Mouse (Mus musculus): ENCODE measurements at regions not wholly inside any gene's neighbourhood (a gene's known extent, or its start where the extent isn't known, plus 50 kb on each side); places are given as distances from the start of the nearest gene placed in this dataset.
A peak's percentile ranks its signal among the peaks of the same experiment; 100 is the strongest.

DNA sequence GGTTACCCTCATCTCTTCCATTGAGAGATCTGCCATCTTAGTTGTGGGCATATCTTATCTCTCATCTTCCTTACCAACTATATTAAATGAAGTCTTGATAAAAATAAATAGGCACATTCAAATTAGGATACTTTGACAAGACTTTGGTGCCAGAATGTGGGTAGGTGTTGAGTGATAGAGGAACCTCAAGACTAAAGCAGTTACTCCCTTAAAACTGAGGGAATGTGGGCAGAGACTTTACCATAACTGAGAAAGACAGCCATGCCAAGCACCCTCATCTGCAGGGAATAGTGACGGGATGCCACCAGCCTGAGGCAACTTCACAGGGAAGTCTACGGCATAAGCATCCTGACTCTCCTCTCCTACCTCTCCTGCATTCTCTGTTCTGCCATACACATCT, 292.3 kb downstream of the Lmx1a start:
- intact Hi-C loops (cut with DNase I): no loop called here
- DNase-seq: no peak

DNA sequence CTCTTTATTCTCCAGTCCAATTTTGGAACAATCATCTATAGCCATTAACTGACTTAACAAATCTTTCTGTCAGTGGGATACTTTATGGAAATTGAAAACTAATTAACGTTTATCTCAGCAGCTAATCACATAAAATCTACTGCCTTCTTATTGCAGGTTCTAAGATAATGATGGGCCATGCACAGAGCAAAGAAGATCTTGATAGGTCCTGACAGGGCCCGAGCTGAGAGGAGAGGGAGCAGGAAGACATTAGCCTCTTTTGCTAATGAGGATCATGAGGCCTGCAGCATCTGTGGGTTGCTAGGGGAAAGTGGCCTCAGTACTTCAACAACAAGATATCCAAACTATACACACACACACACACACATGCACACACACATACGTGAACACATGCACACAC, 318.4 kb downstream of the Lmx1a start:
- intact Hi-C loops (cut with DNase I): no loop called here
- DNase-seq: no peak

GRCm38 (mm10) chr1:168008216-168008615, 319.2 kb downstream of the Lmx1a start:
- intact Hi-C loops (cut with DNase I): no loop called here

GRCm38 (mm10) chr1:168010416-168010815, 321.4 kb downstream of the Lmx1a start:
- intact Hi-C loops (cut with DNase I): no loop called here

More at GRCm38 (mm10) chr1:168008216-168008615, 319.2 kb downstream of the Lmx1a start:
- no peak for DNase-seq

DNA sequence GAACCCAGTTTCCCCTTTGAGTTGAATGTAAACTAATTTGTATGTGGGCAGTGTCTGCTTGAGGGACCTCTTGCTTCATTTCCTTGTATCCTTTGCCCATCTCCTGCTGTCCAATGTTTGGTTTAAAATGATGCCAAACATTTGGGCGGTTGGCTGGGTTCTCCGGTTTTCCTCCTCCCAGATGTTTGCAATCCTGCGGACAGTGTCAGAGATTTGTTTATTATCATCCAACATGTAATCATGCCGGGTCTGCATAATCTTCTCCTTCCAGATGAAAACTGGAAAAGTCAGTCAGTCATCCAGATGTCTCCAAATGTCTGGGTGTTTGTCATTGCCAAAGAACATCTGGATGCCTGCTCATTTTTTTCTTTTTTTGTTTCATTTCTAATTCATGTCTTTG, 323.0 kb downstream of the Lmx1a start:
- peak; percentile 44 to 50 for DNase-seq
- intact Hi-C loops (cut with DNase I): no loop called here

More at GRCm38 (mm10) chr1:168010416-168010815, 321.4 kb downstream of the Lmx1a start:
- DNase-seq: peak in 1 of 2 experiments; percentile 6

- intact Hi-C loops (cut with DNase I): no loop called here
- no peak for DNase-seq
Measured at GRCm38 (mm10) chr1:168012611-168013010, 323.6 kb downstream of the Lmx1a start.

DNA sequence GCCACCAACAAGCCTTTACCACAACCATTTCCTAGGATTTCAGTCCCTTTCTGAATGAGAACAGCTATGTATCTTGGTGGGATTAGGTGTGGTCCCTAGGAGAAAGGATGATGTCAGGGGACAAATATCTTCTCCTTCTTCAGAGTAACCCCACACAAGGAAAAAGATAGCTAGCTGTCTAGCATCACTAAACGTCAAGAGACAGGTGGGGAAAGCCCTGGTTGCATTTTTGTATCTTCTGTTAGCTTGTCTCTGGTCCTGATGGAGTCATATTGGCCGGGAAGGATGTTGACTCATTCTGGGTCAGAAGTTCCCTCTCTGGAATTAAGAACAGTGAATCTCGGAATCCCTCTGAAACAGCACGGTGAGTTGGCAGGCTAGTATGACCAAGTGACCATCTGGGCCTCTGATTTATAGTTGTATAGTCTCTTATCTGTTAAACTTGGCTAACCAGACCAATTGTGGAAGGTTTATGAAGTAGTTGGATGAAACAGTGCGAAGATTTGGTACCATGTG, 327.4 kb downstream of the Lmx1a start:
- intact Hi-C loops (cut with DNase I): no loop called here

DNA sequence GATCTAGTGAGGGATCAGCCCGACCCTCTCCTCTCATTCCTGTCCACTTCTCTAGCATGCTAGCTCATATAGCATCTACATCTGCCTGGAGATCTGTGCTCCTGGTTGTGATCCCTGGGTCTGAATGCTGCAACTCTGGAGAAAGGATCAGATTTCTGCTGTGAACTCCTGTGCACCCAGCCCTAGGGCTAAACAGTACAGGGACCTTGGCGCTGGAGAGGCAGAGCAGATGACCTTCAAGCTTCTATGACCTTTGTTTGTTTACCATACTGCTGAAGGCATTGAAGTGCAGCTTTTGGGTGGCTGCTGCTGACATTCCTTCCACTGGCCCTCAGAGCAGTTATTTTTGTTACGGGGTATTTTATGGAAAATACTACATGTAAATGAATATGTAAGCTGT, 337.4 kb downstream of the Lmx1a start:
- DNase-seq: no peak
- intact Hi-C loops (cut with DNase I): no loop called here

More for the DNA sequence above, 327.4 kb downstream of the Lmx1a start:
- no peak for DNase-seq

DNA sequence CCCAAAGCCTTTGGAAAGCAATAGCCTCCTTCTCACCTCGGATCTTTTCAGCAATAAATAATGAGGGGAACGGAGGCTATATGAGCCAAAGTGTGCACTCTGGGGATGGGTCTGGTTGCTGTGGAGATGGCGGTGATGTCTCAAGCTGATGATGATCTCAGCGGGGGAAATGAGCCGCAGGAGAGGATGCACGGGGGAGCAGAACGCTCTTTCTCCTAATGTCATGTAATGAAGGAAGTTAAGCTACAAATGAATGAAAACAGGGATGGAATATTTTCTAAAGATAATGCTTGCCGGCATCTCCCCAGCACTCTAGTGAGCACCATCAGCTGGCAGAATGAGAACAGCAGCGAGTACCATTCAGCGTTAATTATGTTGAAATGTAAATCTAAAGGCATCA, 355.7 kb downstream of the Lmx1a start:
- no peak for DNase-seq

DNA sequence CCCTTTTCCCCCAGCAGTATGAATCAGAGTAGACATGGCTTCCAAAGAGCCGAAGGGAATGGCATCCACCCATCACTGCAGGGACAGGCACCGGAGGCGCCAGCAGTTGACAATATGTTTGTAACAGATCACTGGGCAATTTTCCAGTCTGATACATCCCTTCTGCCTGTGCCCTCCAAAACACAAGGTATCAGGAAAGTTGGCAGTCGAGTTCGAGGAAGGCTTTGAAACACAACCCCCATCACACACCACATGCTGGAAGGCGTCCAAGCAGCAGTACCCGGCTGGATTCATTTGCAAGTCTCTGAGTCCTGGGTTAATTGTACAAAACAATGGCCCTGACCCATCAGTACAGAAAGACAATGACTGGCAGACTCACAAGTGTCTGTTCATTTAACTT, 357.3 kb downstream of the Lmx1a start:
- intact Hi-C loops (cut with DNase I): no loop called here

More for the DNA sequence above, 355.7 kb downstream of the Lmx1a start:
- intact Hi-C loops (cut with DNase I): no loop called here

GRCm38 (mm10) chr1:168046749-168047148, 357.7 kb downstream of the Lmx1a start:
- no peak for DNase-seq
- intact Hi-C loops (cut with DNase I): no loop called here

More for the DNA sequence above, 357.3 kb downstream of the Lmx1a start:
- no peak for DNase-seq

DNA sequence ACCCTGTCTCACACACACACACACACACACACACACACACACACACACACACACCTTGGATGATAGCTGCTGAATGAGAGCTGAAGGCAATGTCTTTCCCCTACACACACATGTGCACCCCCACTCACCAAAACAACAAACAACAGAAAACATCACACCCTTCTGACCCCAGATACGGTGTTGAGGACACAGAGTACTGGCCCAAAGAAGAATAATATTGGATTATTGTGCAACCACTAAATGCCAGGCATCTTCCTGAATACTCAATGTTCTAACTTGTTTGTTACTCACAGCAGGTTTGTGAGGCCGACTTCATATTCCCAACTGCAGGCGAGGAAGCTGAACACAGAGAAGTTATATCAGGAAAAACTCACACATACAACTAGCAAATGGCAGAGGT, 360.9 kb downstream of the Lmx1a start:
- intact Hi-C loops (cut with DNase I): no loop called here
- no peak for DNase-seq

DNA sequence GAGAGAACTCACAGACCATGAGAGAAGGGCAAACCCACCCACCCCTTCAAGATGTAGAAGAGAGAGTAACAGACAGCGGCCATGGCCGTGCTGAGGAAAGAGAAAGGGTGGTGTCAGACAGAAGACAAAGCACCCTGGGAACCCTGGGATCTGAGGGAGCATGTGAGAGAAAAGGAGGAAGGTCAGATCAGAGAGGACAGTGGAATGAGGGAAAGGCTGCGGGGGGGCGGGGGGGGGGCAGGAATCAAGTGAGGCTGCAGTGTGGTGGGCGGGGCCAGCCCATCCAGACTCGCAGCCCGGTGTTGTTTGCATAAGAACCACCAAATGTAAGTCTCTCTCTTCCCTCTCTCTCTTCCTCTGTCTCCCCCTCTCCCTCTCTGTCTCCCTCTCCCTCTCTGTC, 367.4 kb downstream of the Lmx1a start:
- DNase-seq: no peak
- intact Hi-C loops (cut with DNase I): no loop called here

GRCm38 (mm10) chr1:168057479-168057878, 368.4 kb downstream of the Lmx1a start:
- intact Hi-C loops (cut with DNase I): no loop called here
- no peak for DNase-seq

DNA sequence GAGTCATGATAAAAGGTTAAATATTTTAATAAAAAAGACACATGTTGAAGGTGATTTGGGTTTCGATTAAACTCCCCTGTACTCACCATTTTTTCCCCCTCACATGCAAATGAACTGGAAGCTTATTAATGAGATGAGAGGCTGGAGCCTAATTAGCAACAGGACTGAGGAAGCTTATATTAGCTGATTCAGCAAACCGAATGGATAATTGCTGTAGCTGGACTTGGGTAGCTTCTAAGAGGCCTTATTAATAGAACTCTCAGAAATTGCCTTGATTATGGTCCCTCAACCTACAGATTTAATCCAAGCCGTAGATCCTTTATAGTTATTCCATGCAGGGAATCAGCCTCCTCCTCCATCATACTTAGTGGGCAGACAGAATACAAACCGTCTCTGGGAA, 369.7 kb downstream of the Lmx1a start:
- intact Hi-C loops (cut with DNase I): no loop called here
- DNase-seq: no peak

DNA sequence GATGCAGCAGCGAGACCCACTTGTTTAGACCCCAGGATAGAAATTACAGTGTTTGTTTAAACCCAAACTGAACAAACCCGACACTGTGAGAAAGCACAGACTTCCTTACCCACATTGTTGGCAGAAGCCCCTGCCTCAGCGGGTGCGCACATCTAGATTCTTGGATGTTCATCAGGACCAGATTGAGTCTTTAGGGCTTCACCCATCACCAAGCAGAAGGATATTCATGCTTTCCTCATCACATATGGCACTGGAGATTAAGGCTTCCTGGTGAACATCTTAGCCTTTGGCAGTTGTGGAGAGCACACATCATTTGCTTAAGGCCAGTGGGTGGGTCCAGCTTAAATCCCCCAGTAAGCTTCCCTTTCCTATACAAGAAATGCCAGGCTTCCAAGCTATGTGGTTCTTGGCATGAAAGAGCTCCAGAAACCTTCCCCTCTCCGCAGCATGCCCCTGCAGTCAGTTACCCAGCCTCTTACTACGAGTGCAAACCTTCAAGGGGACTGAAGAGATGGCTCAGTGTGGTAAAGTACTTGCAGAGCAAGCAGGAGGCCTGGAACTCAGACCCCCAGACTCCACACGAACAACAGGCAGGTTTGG, 367.9 kb downstream of the Pbx1 start:
- DNase-seq: no peak
- intact Hi-C loops (cut with DNase I): no loop called here

GRCm38 (mm10) chr1:168065598-168066041, 366.4 kb downstream of the Pbx1 start:
- intact Hi-C loops (cut with DNase I): no loop called here
- no peak for DNase-seq

DNA sequence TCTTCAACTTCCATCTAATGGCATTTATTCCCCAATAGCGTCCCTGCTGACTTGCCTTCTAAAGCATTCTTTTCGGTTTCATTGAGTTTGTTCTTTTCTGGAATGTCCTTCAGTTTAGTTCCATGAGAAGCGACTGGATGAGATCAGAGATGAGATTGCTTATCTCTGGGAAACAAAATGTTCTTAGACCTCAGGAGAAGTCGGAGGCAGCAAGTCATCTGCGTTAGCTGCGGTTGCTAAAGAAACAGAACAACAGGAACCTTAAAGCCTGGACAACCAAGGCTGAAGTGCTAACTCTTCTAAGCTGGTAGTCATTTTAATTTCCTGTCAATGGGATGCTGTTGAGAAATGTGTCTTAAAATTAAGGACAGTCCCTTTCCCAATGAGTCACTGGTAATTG, 365.3 kb downstream of the Pbx1 start:
- DNase-seq: no peak
- intact Hi-C loops (cut with DNase I): no loop called here

DNA sequence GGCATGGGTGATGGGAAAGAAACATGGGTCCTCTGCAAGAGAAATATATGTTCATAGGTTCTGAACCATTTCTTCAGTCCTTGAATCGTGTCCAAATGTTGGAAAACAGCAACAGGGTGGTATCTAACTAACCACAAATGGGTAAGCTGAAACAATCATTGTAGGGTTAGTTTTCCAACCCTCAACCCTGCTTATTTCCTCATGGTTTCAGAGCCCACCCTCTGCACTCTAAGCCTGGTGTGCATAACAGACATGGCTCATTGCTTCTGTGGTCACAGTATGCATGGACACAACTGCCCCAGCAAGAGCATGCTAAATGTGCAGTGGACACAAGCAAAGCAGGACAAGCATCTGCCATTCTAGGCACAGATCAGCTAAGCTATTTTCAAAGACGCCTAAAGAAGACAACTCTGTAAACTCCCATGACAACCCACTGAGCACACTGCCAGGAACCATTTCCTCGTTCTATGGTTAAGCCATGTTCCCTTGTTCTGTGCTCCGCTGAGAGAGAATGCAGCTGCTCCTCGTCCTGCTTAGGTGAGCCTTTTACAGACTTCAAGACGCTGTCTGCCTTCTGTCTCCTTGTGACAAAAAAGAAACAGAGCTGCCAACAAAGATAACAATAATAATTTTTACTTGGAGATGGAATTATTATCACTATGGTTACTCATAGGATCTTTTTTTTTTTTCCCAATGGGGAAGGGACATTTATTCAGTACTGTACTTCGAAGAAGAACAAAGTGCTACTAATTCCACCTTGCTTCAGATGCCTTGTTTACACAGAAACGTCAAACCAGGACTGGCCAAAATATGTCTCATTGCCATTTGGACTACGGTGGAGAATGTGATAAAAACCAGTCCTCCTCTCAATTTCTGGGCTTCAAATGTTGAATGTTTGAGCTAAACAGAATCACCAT, 363.8 kb downstream of the Pbx1 start:
- DNase-seq: peak in 1 of 2 experiments; percentile 16
- intact Hi-C loops (cut with DNase I): no loop called here

DNA sequence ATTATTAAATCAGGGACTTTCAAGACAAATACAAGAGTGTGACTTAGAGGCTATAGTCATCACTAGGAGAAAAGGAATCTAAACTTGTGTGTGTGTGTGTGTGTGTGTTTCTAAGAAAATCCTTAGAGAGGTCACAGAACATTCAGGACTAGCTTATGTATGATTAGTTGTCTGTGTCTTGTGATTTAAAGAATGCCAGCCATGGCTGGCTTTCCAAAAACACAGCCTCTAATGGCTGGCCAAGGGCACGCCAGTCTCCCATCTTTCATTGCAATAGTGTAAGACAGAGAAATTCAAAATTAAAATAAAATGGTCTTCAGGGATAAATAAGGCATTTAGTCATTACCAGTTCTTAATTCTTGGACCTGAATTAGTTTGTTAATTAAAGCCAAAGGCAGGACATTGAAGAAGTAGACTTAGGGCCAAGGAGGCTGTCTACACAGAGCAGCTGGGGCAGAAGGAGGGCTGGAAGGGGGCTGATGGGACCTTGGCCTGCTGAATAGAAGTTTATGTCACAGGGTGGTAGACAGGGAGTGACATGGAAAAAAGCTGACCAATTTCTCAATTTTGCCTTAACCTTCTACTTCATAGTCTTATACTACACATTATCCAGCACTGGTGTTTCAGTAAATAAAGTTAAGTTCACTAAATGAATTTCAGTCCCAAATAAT, 363.0 kb downstream of the Pbx1 start:
- intact Hi-C loops (cut with DNase I): no loop called here

More for the DNA sequence above, 363.0 kb downstream of the Pbx1 start:
- DNase-seq: no peak

Data from heart, postnatal 14 days (tissue).